Mouse (Mus musculus) MEL (cell line): Measurements from ENCODE around the gene Esr1.

Experiments used
- CTCF ChIP-seq, 3 experiments: IDR thresholded peaks in 2 of 3; conservative IDR thresholded peaks in 1 of 3; 2 replicates each; pipeline ENCODE4 v1.5.1; 2011 to 2012; ENCODE audit warnings: low read length in 3 of 3, low read depth in 2 of 3, mild to moderate bottlenecking in 2 of 3, improper control_type of control experiment in 1 of 3, inconsistent platforms in 1 of 3, mixed read lengths in 1 of 3, moderate library complexity in 1 of 3; ENCODE audit not compliant: control insufficient read depth in 1 of 3, insufficient read depth in 1 of 3, poor library complexity in 1 of 3, severe bottlenecking in 1 of 3
- E2F4 ChIP-seq: IDR thresholded peaks from 2 replicates; pipeline ENCODE4 v1.6.1; 2011; ENCODE audit warnings: low read depth, low read length, improper control_type of control experiment, borderline replicate concordance
- ELF1 ChIP-seq: IDR thresholded peaks from 2 replicates; pipeline ENCODE4 v1.6.1; 2014; ENCODE audit warnings: low read depth, mild to moderate bottlenecking, inconsistent platforms, low read length, improper control_type of control experiment, moderate library complexity
- EP300 ChIP-seq, 2 experiments: IDR thresholded peaks; 2 replicates each; pipeline ENCODE4 v1.6.1; 2011; ENCODE audit warnings: improper control_type of control experiment in 2 of 2, low read length in 2 of 2, low read depth in 1 of 2, mild to moderate bottlenecking in 1 of 2
- GABPA ChIP-seq: IDR thresholded peaks from 2 replicates; pipeline ENCODE4 v1.6.1; 2012; ENCODE audit warnings: low read depth, mild to moderate bottlenecking, inconsistent platforms, low read length, improper control_type of control experiment, moderate library complexity
- GATA1 ChIP-seq: IDR thresholded peaks from 2 replicates; pipeline ENCODE4 v1.6.1; 2011; ENCODE audit warnings: low read depth, low read length, improper control_type of control experiment
- HCFC1 ChIP-seq: IDR thresholded peaks from 2 replicates; pipeline ENCODE4 v1.6.1; 2012; ENCODE audit warnings: low read depth, mild to moderate bottlenecking, inconsistent platforms, low read length, improper control_type of control experiment, moderate library complexity
- MAZ ChIP-seq: IDR thresholded peaks from 2 replicates; pipeline ENCODE4 v1.6.1; 2012; ENCODE audit warnings: low read depth, mild to moderate bottlenecking, inconsistent platforms, low read length, improper control_type of control experiment
- MXI1 ChIP-seq: IDR thresholded peaks from 2 replicates; pipeline ENCODE4 v1.6.1; 2011; ENCODE audit warnings: mild to moderate bottlenecking, low read depth, low read length, improper control_type of control experiment
- POLR2A ChIP-seq, 2 experiments: IDR thresholded peaks; 2 replicates each; pipeline ENCODE4 v1.6.1; 2011 to 2012; ENCODE audit warnings: low read length in 2 of 2, mild to moderate bottlenecking in 2 of 2, control low read depth in 1 of 2, improper control_type of control experiment in 1 of 2, low read depth in 1 of 2, moderate library complexity in 1 of 2; ENCODE audit not compliant: control insufficient read depth in 1 of 2, insufficient read depth in 1 of 2, poor library complexity in 1 of 2
- POLR2AphosphoS2 ChIP-seq: IDR thresholded peaks from 2 replicates; pipeline ENCODE4 v1.6.1; 2011; ENCODE audit warnings: low read length, improper control_type of control experiment
- POLR2AphosphoS5 ChIP-seq: IDR thresholded peaks from 2 replicates; pipeline ENCODE4 v1.6.1; 2012; ENCODE audit warnings: low read depth, borderline replicate concordance, mild to moderate bottlenecking, inconsistent platforms, low read length, moderate library complexity, mixed read lengths
- TBP ChIP-seq: IDR thresholded peaks from 2 replicates; pipeline ENCODE4 v1.8.0; 2011; ENCODE audit warnings: low read depth, low read length, improper control_type of control experiment
- TCF12 ChIP-seq: IDR thresholded peaks from 2 replicates; pipeline ENCODE4 v1.6.1; 2014; ENCODE audit warnings: low read depth, mild to moderate bottlenecking, inconsistent platforms, low read length, improper control_type of control experiment, moderate library complexity

DNA sequence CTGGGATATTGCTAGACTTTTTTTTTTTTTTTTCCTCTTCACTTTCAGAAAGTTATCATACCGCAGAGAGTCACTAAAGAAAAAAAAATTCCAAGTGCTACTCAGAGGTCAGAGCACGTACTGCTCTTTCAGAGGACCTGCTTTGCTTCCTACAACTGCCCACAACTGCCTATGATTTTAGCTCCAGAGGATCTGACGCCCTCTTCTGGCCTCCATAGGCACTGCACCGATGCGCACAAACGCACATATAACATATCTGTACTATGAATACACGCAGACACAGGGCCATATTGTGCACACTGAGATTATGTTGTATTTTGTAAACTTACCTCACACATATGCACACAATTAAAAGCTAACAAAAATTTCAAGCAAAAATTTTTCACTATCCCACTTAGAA lies 15.0 kb downstream of the Esr1 start:
- TF ChIP-seq CTCF (IDR thresholded peaks at IDR 0.05 in 2 of 3, conservative IDR thresholded peaks at IDR 0.05 in 1 of 3; ENCODE audit: control insufficient read depth in 1 of 3, insufficient read depth in 1 of 3, low read depth in 2 of 3, low read length in 3 of 3, poor library complexity in 1 of 3, severe bottlenecking in 1 of 3) (peak; percentile 60 to 67 (median 62)), TCF12 (no peak), POLR2AphosphoS2 (no peak), HCFC1 (no peak), TBP (no peak), GATA1 (no peak), POLR2A (IDR thresholded peaks at IDR 0.05; ENCODE audit: control insufficient read depth in 1 of 2, insufficient read depth in 1 of 2, low read depth in 1 of 2, low read length in 2 of 2, poor library complexity in 1 of 2) (no peak), EP300 (IDR thresholded peaks at IDR 0.05; ENCODE audit: low read depth in 1 of 2, low read length in 2 of 2) (no peak), ELF1 (no peak), MAZ (no peak), E2F4 (no peak), POLR2AphosphoS5 (no peak), GABPA (no peak), MXI1 (no peak)
